In the genomic region with DNA sequence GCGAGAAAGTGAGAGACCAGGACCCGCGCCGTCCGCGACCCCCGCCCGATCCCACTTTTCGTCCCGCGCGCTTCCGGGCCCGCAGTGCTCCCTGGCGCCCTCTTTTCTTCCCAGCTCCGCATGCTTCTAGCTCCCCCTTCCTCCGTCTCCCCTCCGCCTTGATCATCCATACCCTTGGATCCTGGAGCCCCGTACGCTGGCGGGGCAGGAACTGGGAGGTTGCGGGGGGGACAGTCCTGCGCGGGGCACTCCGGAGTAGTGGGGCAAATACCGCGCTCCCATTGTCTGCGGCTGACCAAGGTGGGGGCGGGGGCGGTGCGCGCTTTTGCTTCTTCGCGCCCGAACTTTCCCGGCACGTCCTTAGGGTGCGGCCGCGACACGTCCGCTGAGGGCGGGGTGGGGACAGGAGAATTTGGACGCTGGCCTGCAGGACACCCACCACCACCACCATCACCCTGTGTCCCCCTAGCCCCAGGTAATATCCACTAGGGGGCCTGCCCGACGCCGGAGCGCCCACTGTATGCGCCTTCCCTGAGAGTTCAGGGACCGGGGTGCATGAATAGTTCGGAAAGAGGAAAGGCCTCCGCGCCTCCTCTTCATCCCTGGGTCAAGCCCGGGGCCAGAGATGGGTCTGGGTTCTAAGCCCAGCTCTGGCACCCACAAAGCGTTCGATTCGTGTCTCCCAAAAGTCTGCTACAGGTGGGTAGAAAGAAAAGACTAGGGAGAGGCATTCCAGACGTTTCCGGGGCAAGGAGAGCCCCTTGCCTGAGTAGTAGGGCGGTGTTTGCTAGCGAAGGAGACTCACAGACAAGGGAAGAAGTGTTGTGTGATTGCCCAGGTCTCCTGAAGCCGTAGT, we compare ENCODE assay signal across 9 mouse cellular contexts. TPM values are rescaled to one million over a fixed set of nuclear protein-coding genes. Genes with fewer than 3 reads are reported as not detected.
DNase-seq lines count a peak whose midpoint lies in the region; ATAC-seq and TF ChIP-seq lines count a peak whose summit lies in the region.
"Had no signal": no experiment of that assay in that cellular context is flagged by ENCODE, and none has a peak within 500 bp of the region (broad histone marks: within the 10 kb centered on the region; RNA-seq: fewer than 3 reads in every experiment).

No protein-coding gene starts in this region.

- peak overlapping the region; percentile 73 for H3K4me2 ChIP-seq in embryonic facial prominence, embryonic 14.5 days (ENCODE audit: low read depth, low read length)
- peak overlapping the region; percentile 79 for H3K4me2 ChIP-seq in heart, embryonic 16.5 days (ENCODE audit: low read depth, low read length)

- peak overlapping the region; percentile 83 for H3K4me3 ChIP-seq in C2C12 (ENCODE audit: insufficient read depth, poor library complexity, severe bottlenecking)
- H3K4me3 ChIP-seq in embryonic facial prominence, embryonic 14.5 days (ENCODE audit: low read depth, low read length): peak overlapping the region; percentile 92
- peak overlapping the region; percentile 87 for H3K4me3 ChIP-seq in heart, embryonic 16.5 days (ENCODE audit: low read length)
- H3K4me3 ChIP-seq in megakaryocyte, embryonic 14.5 days (replicated peaks): peak overlapping the region; percentile 96

- peak; percentile 71 for ATAC-seq in embryonic facial prominence, embryonic 14.5 days (ENCODE audit: low read depth)
- peak; percentile 69 for ATAC-seq in heart, embryonic 16.5 days (replicated peaks; ENCODE audit: extremely low read depth, insufficient read depth, low FRiP score)

- no peaks in the 10 kb centered on the region for H3K9me3 ChIP-seq in embryonic facial prominence, embryonic 14.5 days (ENCODE audit: control insufficient read depth, low read length)
- H3K9me3 ChIP-seq in heart, embryonic 16.5 days (replicated peaks; ENCODE audit: control insufficient read depth, low read length): no peaks in the 10 kb centered on the region
- H3K9me3 ChIP-seq in megakaryocyte, embryonic 14.5 days: no peaks in the 10 kb centered on the region

- peaks cover 38% of the 10 kb centered on the region for H3K79me3 ChIP-seq in C2C12 (ENCODE audit: low read depth)

- no peak for TF ChIP-seq CTCF in C2C12 (IDR thresholded peaks at IDR 0.05; ENCODE audit: control insufficient read depth, insufficient read depth, insufficient read length)

- WGBS in embryonic facial prominence, embryonic 14.5 days: under 1% methylated on average over 35 of the region's 62 CpGs
- under 1% methylated on average over 62 of the region's 62 CpGs for WGBS in heart, embryonic 16.5 days

- H3ac ChIP-seq in C2C12 (ENCODE audit: control insufficient read depth, insufficient read length, low read depth): peak overlapping the region; percentile 99

- H3K27me3 ChIP-seq in C2C12 (ENCODE audit: control insufficient read depth, insufficient read depth, insufficient read length): no peaks in the 10 kb centered on the region
- no peaks in the 10 kb centered on the region for H3K27me3 ChIP-seq in embryonic facial prominence, embryonic 14.5 days (replicated peaks; ENCODE audit: control insufficient read depth, insufficient read depth, low read length)
- no peaks in the 10 kb centered on the region for H3K27me3 ChIP-seq in heart, embryonic 16.5 days (ENCODE audit: control insufficient read depth, insufficient read depth, low read length)
- H3K27me3 ChIP-seq in megakaryocyte, embryonic 14.5 days (replicated peaks): no peaks in the 10 kb centered on the region

- H3K27ac ChIP-seq in embryonic facial prominence, embryonic 14.5 days (replicated peaks; ENCODE audit: low read depth, low read length): peak overlapping the region; percentile 99
- peak overlapping the region; percentile 98 for H3K27ac ChIP-seq in heart, embryonic 16.5 days (ENCODE audit: low read length)

- H3K9ac ChIP-seq in embryonic facial prominence, embryonic 14.5 days (ENCODE audit: low read depth, low read length): peak overlapping the region; percentile 99
- peak overlapping the region; percentile 98 for H3K9ac ChIP-seq in heart, embryonic 16.5 days (ENCODE audit: low read length)

- H3K79me2 ChIP-seq in C2C12 (ENCODE audit: control insufficient read depth, insufficient read depth): peaks cover 55% of the 10 kb centered on the region

- H3K4me1 ChIP-seq in embryonic facial prominence, embryonic 14.5 days (ENCODE audit: control insufficient read depth, insufficient read depth, low read length): peaks cover 10% of the 10 kb centered on the region
- H3K4me1 ChIP-seq in heart, embryonic 16.5 days (ENCODE audit: control insufficient read depth, insufficient read depth, low read length): peaks cover 37% of the 10 kb centered on the region
- peaks cover 88% of the 10 kb centered on the region for H3K4me1 ChIP-seq in megakaryocyte, embryonic 14.5 days

- peaks cover 36% of the 10 kb centered on the region for H3K36me3 ChIP-seq in C2C12 (ENCODE audit: control insufficient read depth, insufficient read depth)
- H3K36me3 ChIP-seq in embryonic facial prominence, embryonic 14.5 days (ENCODE audit: control insufficient read depth, insufficient read depth, low read length): peaks cover 25% of the 10 kb centered on the region
- H3K36me3 ChIP-seq in heart, embryonic 16.5 days (ENCODE audit: control insufficient read depth, insufficient read depth): peaks cover 19% of the 10 kb centered on the region
- peaks cover 45% of the 10 kb centered on the region for H3K36me3 ChIP-seq in megakaryocyte, embryonic 14.5 days (replicated peaks; ENCODE audit: low read length)

- peak; percentile 57 for DNase-seq in ZHBTc4 (ENCODE audit: low read depth, low spot score)
- peak; percentile 63 for DNase-seq in embryonic facial prominence, embryonic 14.5 days (ENCODE audit: low spot score)
- DNase-seq in kidney, postnatal 25 days: peak; percentile 43 to 65
- DNase-seq in spleen, postnatal 10 days (ENCODE audit: low spot score in 2 of 2): peak; percentile 28 to 59
- no peak for DNase-seq in left cerebral cortex, adult 8-10 months (ENCODE audit: low spot score in 2 of 2)

TF ChIP-seq in C2C12, 6 proteins besides CTCF, POLR2A, EP300 and RAD21:
- TF ChIP-seq FOSL1 (IDR thresholded peaks at IDR 0.05; ENCODE audit: insufficient read depth, low read length, poor library complexity, severe bottlenecking) (no peak), CEBPB (IDR thresholded peaks at IDR 0.05; ENCODE audit: low read depth) (no peak), MYOD1 (IDR thresholded peaks at IDR 0.05; ENCODE audit: control insufficient read depth, insufficient read length, low read depth) (no peak), USF1 (IDR thresholded peaks at IDR 0.05; ENCODE audit: low read depth) (no peak), MYOG (IDR thresholded peaks at IDR 0.05; ENCODE audit: control insufficient read depth, extremely low read depth, insufficient read length) (no peak)

RNA-seq across cellular contexts. Expression of gene Tpm4, which starts 0.9 kb away (rescaled TPM):
- 434 TPM for polyA plus RNA-seq in C2C12 (2012; fragmentation: generic; extraction: Trizol)
- 572 and 613 TPM in 2 replicates for polyA plus RNA-seq in embryonic facial prominence, embryonic 14.5 days (2014; fragmentation: Nextera tagmentation; extraction: Ambion mirVana)
- polyA plus RNA-seq in heart, embryonic 16.5 days (2015; fragmentation: Nextera tagmentation; extraction: Ambion mirVana): 351 and 381 TPM in 2 replicates
- 84.6 and 1,037 TPM in 2 replicates for polyA plus RNA-seq in megakaryocyte, embryonic 14.5 days (2012; ENCODE audit: insufficient read depth, low replicate concordance)
- 10 to 100 TPM; 24.2 to 31.4 (median 26.1) TPM for total RNA-seq in left cerebral cortex, adult 8-10 months (2022)

RNA-seq across cellular contexts. Expression of gene Rab8a, which starts 25.3 kb away (rescaled TPM):
- polyA plus RNA-seq in C2C12 (2012; fragmentation: generic; extraction: Trizol): 122 TPM
- 75.2 and 85.1 TPM in 2 replicates for polyA plus RNA-seq in embryonic facial prominence, embryonic 14.5 days (2014; fragmentation: Nextera tagmentation; extraction: Ambion mirVana)
- polyA plus RNA-seq in heart, embryonic 16.5 days (2015; fragmentation: Nextera tagmentation; extraction: Ambion mirVana): 77.4 and 101 TPM in 2 replicates
- polyA plus RNA-seq in megakaryocyte, embryonic 14.5 days (2012; ENCODE audit: insufficient read depth, low replicate concordance): 48.8 and 66.5 TPM in 2 replicates
- 10 to 100 TPM; 33.0 to 42.4 (median 40.1) TPM for total RNA-seq in left cerebral cortex, adult 8-10 months (2022)

RNA-seq across cellular contexts. Expression of gene Olfr374, which starts 28.8 kb away (rescaled TPM):
- 0.01 TPM for polyA plus RNA-seq in C2C12 (2012; fragmentation: generic; extraction: Trizol)
- polyA plus RNA-seq in embryonic facial prominence, embryonic 14.5 days (2014; fragmentation: Nextera tagmentation; extraction: Ambion mirVana): 0.03 and 0.17 TPM in 2 replicates
- polyA plus RNA-seq in heart, embryonic 16.5 days (2015; fragmentation: Nextera tagmentation; extraction: Ambion mirVana): 0.04 TPM in 1 of 2 replicates, not detected in the other
- not detected in 2 replicates for polyA plus RNA-seq in megakaryocyte, embryonic 14.5 days (2012; ENCODE audit: insufficient read depth, low replicate concordance)
- total RNA-seq in left cerebral cortex, adult 8-10 months (2022): under 1 TPM in 1 of 4 experiments, not detected in 3; 0.05 TPM

RNA-seq across cellular contexts. Expression of gene Olfr373, which starts 52.7 kb away (rescaled TPM):
- not detected for polyA plus RNA-seq in C2C12 (2012; fragmentation: generic; extraction: Trizol)
- polyA plus RNA-seq in embryonic facial prominence, embryonic 14.5 days (2014; fragmentation: Nextera tagmentation; extraction: Ambion mirVana): not detected in 2 replicates
- polyA plus RNA-seq in heart, embryonic 16.5 days (2015; fragmentation: Nextera tagmentation; extraction: Ambion mirVana): not detected in 2 replicates
- not detected in 2 replicates for polyA plus RNA-seq in megakaryocyte, embryonic 14.5 days (2012; ENCODE audit: insufficient read depth, low replicate concordance)
- total RNA-seq in left cerebral cortex, adult 8-10 months (2022): not detected
- polyA plus RNA-seq: frontal cortex, adult 2 months had no signal

RNA-seq across cellular contexts. Expression of gene Hsh2d, which starts 53.8 kb away (rescaled TPM):
- polyA plus RNA-seq in C2C12 (2012; fragmentation: generic; extraction: Trizol): 0.04 TPM
- 0.08 TPM in 1 of 2 replicates, not detected in the other for polyA plus RNA-seq in embryonic facial prominence, embryonic 14.5 days (2014; fragmentation: Nextera tagmentation; extraction: Ambion mirVana)
- polyA plus RNA-seq in heart, embryonic 16.5 days (2015; fragmentation: Nextera tagmentation; extraction: Ambion mirVana): 0.55 and 1.1 TPM in 2 replicates
- 2.3 and 4.8 TPM in 2 replicates for polyA plus RNA-seq in megakaryocyte, embryonic 14.5 days (2012; ENCODE audit: insufficient read depth, low replicate concordance)
- total RNA-seq in left cerebral cortex, adult 8-10 months (2022): not detected

Comparison
In these comparisons a context has a peak if more than half of its experiments do, and no peak if none do; other contexts are left out.
1. DNase-seq: peak in ZHBTc4 (single experiment), embryonic facial prominence, embryonic 14.5 days (single experiment), kidney, postnatal 25 days (2 of 2) and spleen, postnatal 10 days (2 of 2); none in left cerebral cortex, adult 8-10 months (0 of 2).
2. Peak in every context shown above with its lines, with median percentiles within 50 percentile points of each other: H3K4me3 ChIP-seq.